Mouse (Mus musculus) brain, embryonic 14.5 days (tissue): Measurements from ENCODE around the gene Capn15. TPM values are rescaled to one million over a fixed set of nuclear protein-coding genes. Genes with fewer than 3 reads are reported as not detected.

Source experiments
- DNase-seq: peaks from one replicate; pipeline ENCODE4 v3.0.0-alpha.2; 2011; ENCODE audit warnings: low read depth
- CTCF ChIP-seq: fragments of 200-500 bp; IDR thresholded peaks from 2 replicates; pipeline ENCODE4 v1.5.1; 2012; ENCODE audit warnings: inconsistent platforms, mild to moderate bottlenecking, moderate library complexity, borderline replicate concordance; ENCODE audit not compliant: insufficient read depth, insufficient read length; ENCODE audit errors: extremely low read depth
- POLR2A ChIP-seq: fragments of 200-500 bp; IDR thresholded peaks from 2 replicates; pipeline ENCODE4 v1.6.1; 2012; ENCODE audit warnings: mild to moderate bottlenecking, inconsistent platforms, borderline replicate concordance; ENCODE audit not compliant: poor library complexity, insufficient read depth, insufficient read length, severe bottlenecking; ENCODE audit errors: extremely low read depth
- polyA plus RNA-seq: library from polyadenylated mRNA; depleted of rRNA; stranded (reverse); fragments of >200 nt; gene quantifications from 2 replicates; pipeline ENCODE4 v1.2.3, GENCODE M21; 2012

The Capn15 gene
- polyA plus RNA-seq, 1 experiment: 50.5 TPM

DNA sequence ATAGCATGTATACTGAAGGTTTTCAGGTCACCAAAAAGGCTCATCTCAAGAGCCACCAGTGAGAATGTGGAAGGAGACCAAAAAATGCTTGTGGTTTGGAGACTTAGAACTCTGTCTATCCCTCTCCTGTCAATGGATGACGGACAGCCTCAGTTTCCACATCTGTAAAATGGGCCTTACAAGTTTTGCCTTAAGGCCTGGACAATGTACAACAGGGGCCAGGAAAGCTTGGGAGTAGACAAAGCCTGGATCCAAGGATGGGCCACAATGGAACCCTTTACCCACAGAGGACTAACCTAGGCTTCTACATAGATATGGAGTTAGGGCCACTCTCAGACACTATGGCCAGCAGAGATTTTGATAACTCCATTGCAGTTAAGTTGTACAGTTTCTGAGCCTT lies 1.5 kb downstream of the Capn15 start:
- TF ChIP-seq CTCF: no peak
- no peak for TF ChIP-seq POLR2A
- DNase-seq: no peak

DNA sequence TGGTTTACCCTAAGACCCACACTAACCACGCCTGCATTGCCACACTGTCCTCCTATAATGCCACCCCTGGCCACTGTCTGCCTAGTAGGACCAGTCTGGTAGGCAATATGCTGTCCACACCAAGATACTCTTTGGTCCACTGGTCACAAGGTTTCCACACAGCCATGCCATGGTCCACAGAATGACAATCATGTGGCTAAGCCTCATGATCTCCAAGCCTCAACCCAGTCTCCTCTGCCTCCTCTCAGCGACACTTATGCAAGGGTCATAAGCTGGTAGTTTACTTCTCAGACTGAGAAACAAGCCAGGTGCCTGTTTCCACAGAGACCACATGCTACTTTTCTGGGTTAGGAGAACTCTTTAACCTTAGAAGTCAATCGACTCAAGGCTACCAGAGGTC lies 2.7 kb downstream of the Capn15 start:
- TF ChIP-seq CTCF (no peak), POLR2A (no peak)
- no peak for DNase-seq

- no peak for DNase-seq
Observed at GRCm38 (mm10) chr17:25980854-25981253, 4.7 kb downstream of the Capn15 start.

DNA sequence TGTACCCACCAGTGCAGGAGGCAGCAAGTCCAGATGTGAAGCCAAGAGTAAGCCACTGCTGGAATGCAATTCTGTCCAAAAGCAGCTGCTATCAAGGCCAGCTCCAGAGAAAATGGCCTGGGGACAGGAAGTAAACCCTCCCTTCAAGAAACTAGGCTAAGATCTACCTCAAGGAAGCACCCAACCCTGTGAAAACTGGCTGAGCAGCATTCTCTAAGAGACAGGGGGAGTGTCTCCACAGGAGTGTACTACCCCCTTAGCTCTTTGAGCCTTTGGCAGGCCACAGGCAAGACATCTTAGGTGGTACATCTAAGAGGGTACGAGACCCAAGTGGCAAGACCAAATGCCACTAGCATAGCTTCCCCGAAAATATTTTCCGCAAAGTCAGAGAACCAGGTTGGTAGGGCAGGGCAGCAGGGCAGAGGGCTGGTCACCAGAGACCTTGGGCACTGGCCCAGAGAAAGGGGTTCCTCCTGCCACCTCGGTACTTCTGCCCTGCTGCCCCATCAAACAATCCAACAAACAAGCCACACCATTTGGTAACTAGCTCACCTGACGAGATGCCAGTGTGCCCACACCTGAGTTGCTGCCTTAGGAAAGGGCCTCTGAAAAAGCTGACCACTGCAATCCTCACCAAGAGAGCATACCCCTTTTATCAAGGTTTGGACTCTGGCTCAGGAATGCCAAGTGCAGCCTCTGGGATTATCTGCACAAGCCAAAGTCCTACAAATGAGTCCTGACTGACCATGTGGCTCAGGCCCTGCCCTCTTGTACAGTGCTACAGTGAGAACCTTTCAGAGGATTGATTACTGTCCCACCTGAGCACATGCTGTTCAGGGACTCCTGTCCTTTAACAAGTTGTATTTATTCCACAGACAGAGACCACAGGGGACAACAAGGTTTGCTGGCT lies 5.5 kb downstream of the Capn15 start:
- no peak for DNase-seq
- TF ChIP-seq CTCF (no peak), POLR2A (no peak)

More at GRCm38 (mm10) chr17:25980854-25981253, 4.7 kb downstream of the Capn15 start:
- TF ChIP-seq CTCF (no peak), POLR2A (no peak)

DNA sequence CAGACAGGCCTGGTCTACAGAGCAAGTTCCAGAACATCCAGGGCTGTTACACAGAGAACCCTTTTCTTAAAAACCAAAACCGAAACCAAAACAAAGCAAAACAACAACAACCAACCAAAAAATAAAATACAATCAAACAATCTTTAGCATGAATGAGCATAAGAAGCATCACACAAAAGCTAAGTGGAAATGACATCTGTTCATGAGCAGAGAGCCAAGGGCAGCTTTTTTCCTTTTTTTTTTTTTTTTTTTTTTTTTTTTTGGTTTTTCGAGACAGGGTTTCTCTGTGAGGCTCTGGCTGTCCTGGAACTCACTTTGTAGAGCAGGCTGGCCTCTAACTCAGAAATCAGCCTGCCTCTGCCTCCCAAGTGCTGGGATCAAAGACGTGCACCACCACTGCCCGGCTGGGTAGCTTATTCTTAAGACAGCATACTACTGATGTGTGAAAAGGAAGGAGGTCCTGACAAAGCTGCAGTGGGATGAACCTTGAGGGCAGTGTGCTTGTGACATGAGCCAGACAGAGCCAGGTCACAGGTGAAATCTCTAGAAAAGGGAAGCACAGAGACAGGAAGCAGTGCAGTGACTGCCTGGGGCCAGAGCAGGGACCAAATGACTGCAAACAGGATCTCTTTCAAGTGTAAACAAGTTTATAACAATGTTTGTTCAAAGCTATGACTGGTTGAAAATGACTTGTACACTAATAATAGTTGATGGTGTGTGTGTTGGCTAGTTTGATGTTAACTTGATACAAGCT lies 14.5 kb downstream of the Capn15 start:
- no peak for TF ChIP-seq POLR2A
- no peak for TF ChIP-seq CTCF
- DNase-seq: no peak

- DNase-seq: peak; percentile 37
- TF ChIP-seq POLR2A (no peak), CTCF (no peak)
Observed at GRCm38 (mm10) chr17:25970448-25970847, 15.1 kb downstream of the Capn15 start.

DNA sequence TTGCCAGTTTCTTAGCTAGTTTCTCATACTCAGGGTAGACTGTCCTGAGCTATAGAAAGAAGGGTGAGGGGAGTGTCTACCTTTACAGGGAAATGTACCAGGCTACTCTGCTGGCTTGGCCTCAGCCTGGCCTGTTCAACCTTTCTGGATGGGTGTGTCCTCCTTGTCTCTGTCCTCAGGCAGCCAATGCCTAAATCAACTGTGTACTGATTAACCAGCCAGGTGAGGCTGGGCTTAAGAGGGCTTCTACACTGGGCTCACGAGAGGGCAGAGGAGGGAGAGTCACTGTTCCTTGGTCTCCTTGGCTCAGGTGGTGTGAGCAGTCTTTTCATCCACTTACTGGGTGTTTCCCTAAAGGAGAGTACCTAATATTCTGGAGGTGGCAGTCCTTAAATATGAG lies 17.4 kb downstream of the Capn15 start:
- DNase-seq: no peak
- TF ChIP-seq POLR2A (no peak), CTCF (no peak)

GRCm38 (mm10) chr17:25967652-25968051 lies 17.9 kb downstream of the Capn15 start:
- TF ChIP-seq CTCF (no peak), POLR2A (no peak)
- DNase-seq: no peak

DNA sequence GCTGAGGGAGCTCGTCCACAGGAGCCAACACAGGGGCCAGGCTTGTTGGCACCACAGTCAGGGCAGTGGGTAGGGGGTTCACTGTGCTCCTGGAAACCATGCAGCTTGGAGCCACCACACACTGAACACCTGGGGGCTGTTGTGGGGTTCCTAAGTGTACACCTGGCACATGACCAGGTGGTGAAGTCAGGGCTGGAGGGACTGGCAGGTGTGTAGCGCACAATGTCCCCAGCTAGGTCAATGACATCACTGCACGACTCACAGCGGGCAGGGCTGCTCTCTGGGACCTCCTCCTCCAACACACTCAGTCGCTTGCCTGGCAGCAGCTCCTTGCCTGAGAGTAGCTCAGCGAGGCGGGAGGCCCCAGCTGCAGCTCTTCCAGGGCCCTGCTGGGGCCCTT lies 21.3 kb downstream of the Capn15 start:
- no peak for DNase-seq
- TF ChIP-seq CTCF (no peak), POLR2A (no peak)

DNA sequence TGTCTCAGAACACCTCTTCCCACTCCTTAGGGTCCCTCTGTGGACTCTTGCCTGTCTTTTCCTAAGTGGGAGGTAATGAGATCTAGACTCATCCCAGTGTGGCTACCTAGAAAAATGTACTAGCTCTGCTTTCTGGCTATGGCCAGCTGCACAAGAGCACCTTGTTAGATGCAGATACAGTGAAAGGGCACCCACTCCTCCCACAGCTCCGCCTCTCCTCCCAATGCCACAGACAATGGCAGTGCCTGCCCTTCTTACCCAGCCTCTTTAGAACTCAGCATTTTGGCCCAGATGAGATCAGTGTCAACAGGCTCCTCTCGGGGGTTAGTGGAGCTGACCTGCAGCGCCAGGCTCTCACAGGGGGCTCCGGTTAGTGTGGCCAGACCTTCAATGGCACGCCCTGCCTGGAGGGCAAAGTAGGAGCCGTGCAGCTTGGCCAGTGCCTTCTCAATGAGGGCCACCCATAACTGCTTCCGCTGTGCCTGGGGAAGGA lies 23.1 kb downstream of the Capn15 start:
- no peak for DNase-seq
- TF ChIP-seq POLR2A (no peak), CTCF (no peak)

DNA sequence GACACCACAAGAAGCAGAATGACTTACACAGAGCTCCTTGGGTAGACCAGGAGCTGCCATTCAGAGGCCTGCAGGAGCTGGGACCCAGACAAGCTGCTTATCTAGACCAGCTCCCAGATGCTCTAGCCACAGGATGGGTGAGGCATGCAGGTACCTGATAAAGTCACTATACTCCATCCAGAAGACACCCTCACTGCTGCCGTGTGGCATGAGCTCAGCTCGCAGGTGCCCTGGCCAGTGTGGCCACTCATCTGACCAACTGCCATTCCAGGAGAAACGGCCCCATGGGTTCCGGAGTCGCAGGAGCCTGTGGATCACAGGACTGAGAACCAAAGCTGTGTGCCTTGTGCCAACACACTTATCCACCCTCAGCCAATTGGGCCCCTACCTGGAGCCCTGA lies 24.0 kb downstream of the Capn15 start:
- DNase-seq: no peak
- no peak for TF ChIP-seq CTCF
- TF ChIP-seq POLR2A: no peak

- TF ChIP-seq CTCF (no peak), POLR2A (no peak)
- no peak for DNase-seq
Observed at GRCm38 (mm10) chr17:25959630-25960467, 25.7 kb downstream of the Capn15 start.
